Mouse (Mus musculus) forebrain, embryonic 12.5 days (tissue): ENCODE data around the gene Kctd15. TPM values are rescaled to one million over a fixed set of nuclear protein-coding genes. Genes with fewer than 3 reads are reported as not detected.

Source experiments
- ATAC-seq: fragments of 200-750 bp; cut with Nextera tagmentation; 2 replicates; pipeline ENCODE4 v1.8.0; 2017; ENCODE audit warnings: moderate TSS enrichment; ENCODE audit not compliant: low FRiP score
- H3K27ac ChIP-seq: fragments of 300-500 bp; sonication (generic); 2 replicates; pipeline ENCODE4 v1.5.1; 2016; ENCODE audit warnings: mild to moderate bottlenecking
- H3K27me3 ChIP-seq: fragments of 300-500 bp; sonication (generic); 2 replicates; pipeline ENCODE4 v1.6.1; 2016; ENCODE audit warnings: mild to moderate bottlenecking
- H3K36me3 ChIP-seq: fragments of 300-500 bp; sonication (generic); replicated peaks from 2 replicates; pipeline ENCODE4 v1.6.1; 2016; ENCODE audit warnings: mild to moderate bottlenecking
- H3K4me1 ChIP-seq: fragments of 300-500 bp; sonication (generic); 2 replicates; pipeline ENCODE4 v1.6.1; 2016
- H3K4me2 ChIP-seq: fragments of 300-500 bp; sonication (generic); 2 replicates; pipeline ENCODE4 v1.6.1; 2016; ENCODE audit warnings: mild to moderate bottlenecking, moderate library complexity
- H3K4me3 ChIP-seq: fragments of 300-500 bp; sonication (generic); replicated peaks from 2 replicates; pipeline ENCODE4 v1.5.1; 2016; ENCODE audit warnings: mild to moderate bottlenecking
- H3K9ac ChIP-seq: fragments of 300-500 bp; sonication (generic); 2 replicates; pipeline ENCODE4 v1.6.1; 2016; ENCODE audit warnings: mild to moderate bottlenecking
- H3K9me3 ChIP-seq: fragments of 300-500 bp; sonication (generic); 2 replicates; pipeline ENCODE4 v1.6.1; 2016
- WGBS: fragments of 180-500 bp; shearing (Covaris S2); methylation state at CpG from one replicate; pipeline ENCODE4 v1.1.7; 2016; 5-methylcytosine and 5-hydroxymethylcytosine counted together
- polyA plus RNA-seq: library from polyadenylated mRNA; unstranded; fragments of >200 nt; fragmentation: Nextera tagmentation; extraction: Ambion mirVana; gene quantifications from 2 replicates; pipeline ENCODE4 v1.2.1, GENCODE M21; 2016

Kctd15 gene
- polyA plus RNA-seq, 1 experiment from 2014 or later: 38.1 TPM

- Histone ChIP-seq H3K4me3 (no peak overlapping the region), H3K27ac (no peak overlapping the region), H3K4me1 (peaks cover 17% of the 10 kb centered on the region), H3K4me2 (no peak overlapping the region), H3K9me3 (no peaks in the 10 kb centered on the region), H3K36me3 (no peaks in the 10 kb centered on the region), H3K9ac (no peak overlapping the region), H3K27me3 (no peaks in the 10 kb centered on the region)
- WGBS: 78% methylated on average over 6 of the region's 6 CpGs
- ATAC-seq: no peak
These were observed 3.0 kb upstream of the Kctd15 start for GRCm38 (mm10) chr7:34659386-34660085.

GRCm38 (mm10) chr7:34655086-34655839, 1.3 kb downstream of the Kctd15 start:
- H3K36me3 ChIP-seq: peaks cover 6% of the 10 kb centered on the region
- H3K27me3 ChIP-seq: no peaks in the 10 kb centered on the region
- under 1% methylated on average over 48 of the region's 74 CpGs for WGBS
- no peaks in the 10 kb centered on the region for H3K9me3 ChIP-seq
- peak overlapping the region; percentile 99 for H3K27ac ChIP-seq
- ATAC-seq: peak; percentile 84
- peaks cover 35% of the 10 kb centered on the region for H3K4me1 ChIP-seq
- H3K9ac ChIP-seq: peak overlapping the region; percentile 88
- peak overlapping the region; percentile 81 for H3K4me3 ChIP-seq
- peak overlapping the region; percentile 75 for H3K4me2 ChIP-seq

- ATAC-seq: peak; percentile 24
These were observed 2.0 kb downstream of the Kctd15 start for GRCm38 (mm10) chr7:34654441-34655085.

GRCm38 (mm10) chr7:34653731-34654440, 2.6 kb downstream of the Kctd15 start:
- Histone ChIP-seq H3K4me2 (peak overlapping the region; percentile 75), H3K4me1 (peaks cover 45% of the 10 kb centered on the region), H3K9ac (peak overlapping the region; percentile 88), H3K9me3 (no peaks in the 10 kb centered on the region), H3K4me3 (peak overlapping the region; percentile 81), H3K27ac (peak overlapping the region; percentile 99), H3K36me3 (peaks cover 20% of the 10 kb centered on the region), H3K27me3 (no peaks in the 10 kb centered on the region)
- ATAC-seq: peak; percentile 45
- 2% methylated on average over 58 of the region's 64 CpGs for whole genome bisulfite sequencing

More at GRCm38 (mm10) chr7:34654441-34655085, 2.0 kb downstream of the Kctd15 start:
- peaks cover 38% of the 10 kb centered on the region for H3K4me1 ChIP-seq
- peak overlapping the region; percentile 99 for H3K27ac ChIP-seq
- WGBS: under 1% methylated on average over 52 of the region's 81 CpGs
- H3K4me3 ChIP-seq: peak overlapping the region; percentile 81
- peak overlapping the region; percentile 88 for H3K9ac ChIP-seq
- H3K36me3 ChIP-seq: peaks cover 13% of the 10 kb centered on the region
- H3K9me3 ChIP-seq: no peaks in the 10 kb centered on the region
- H3K4me2 ChIP-seq: peak overlapping the region; percentile 75
- H3K27me3 ChIP-seq: no peaks in the 10 kb centered on the region

GRCm38 (mm10) chr7:34652751-34653502, 3.6 kb downstream of the Kctd15 start:
- Histone ChIP-seq H3K4me2 (peak overlapping the region; percentile 75), H3K4me3 (peak overlapping the region; percentile 81), H3K36me3 (peaks cover 29% of the 10 kb centered on the region), H3K4me1 (peaks cover 50% of the 10 kb centered on the region), H3K9ac (peak overlapping the region; percentile 88), H3K27ac (peak overlapping the region; percentile 99), H3K9me3 (no peaks in the 10 kb centered on the region), H3K27me3 (no peaks in the 10 kb centered on the region)
- under 1% methylated on average over 48 of the region's 48 CpGs for WGBS
- no peak for ATAC-seq

GRCm38 (mm10) chr7:34651381-34651780, 5.2 kb downstream of the Kctd15 start:
- H3K27ac ChIP-seq: peak overlapping the region; percentile 71
- no peak for ATAC-seq
- H3K9ac ChIP-seq: peak overlapping the region; percentile 88; the same call in 1 of the 2 replicates
- no peaks in the 10 kb centered on the region for H3K27me3 ChIP-seq
- peaks cover 45% of the 10 kb centered on the region for H3K36me3 ChIP-seq
- WGBS: 39% methylated on average over 2 of the region's 2 CpGs
- H3K4me3 ChIP-seq: peak overlapping the region; percentile 81
- no peaks in the 10 kb centered on the region for H3K9me3 ChIP-seq
- H3K4me1 ChIP-seq: peaks cover 59% of the 10 kb centered on the region
- peak overlapping the region; percentile 75 for H3K4me2 ChIP-seq

GRCm38 (mm10) chr7:34647052-34647451, 9.5 kb downstream of the Kctd15 start:
- Histone ChIP-seq H3K4me1 (peaks cover 52% of the 10 kb centered on the region), H3K36me3 (peaks cover 86% of the 10 kb centered on the region), H3K27ac (no peak overlapping the region), H3K9ac (no peak overlapping the region), H3K4me2 (no peak overlapping the region), H3K9me3 (no peaks in the 10 kb centered on the region), H3K4me3 (no peak overlapping the region), H3K27me3 (no peaks in the 10 kb centered on the region)
- WGBS: 78% methylated on average over 9 of the region's 9 CpGs
- ATAC-seq: no peak

GRCm38 (mm10) chr7:34646144-34646795, 10.3 kb downstream of the Kctd15 start:
- Histone ChIP-seq H3K27ac (no peak overlapping the region), H3K27me3 (no peaks in the 10 kb centered on the region), H3K9me3 (no peaks in the 10 kb centered on the region), H3K4me3 (no peak overlapping the region), H3K4me2 (no peak overlapping the region), H3K4me1 (peaks cover 44% of the 10 kb centered on the region), H3K36me3 (peaks cover 92% of the 10 kb centered on the region), H3K9ac (no peak overlapping the region)
- ATAC-seq: no peak
- 91% methylated on average over 12 of the region's 12 CpGs for WGBS

GRCm38 (mm10) chr7:34645623-34646022, 10.9 kb downstream of the Kctd15 start:
- Histone ChIP-seq H3K9ac (no peak overlapping the region), H3K4me1 (peaks cover 38% of the 10 kb centered on the region), H3K27ac (no peak overlapping the region), H3K9me3 (no peaks in the 10 kb centered on the region), H3K4me2 (no peak overlapping the region), H3K36me3 (peaks cover 97% of the 10 kb centered on the region), H3K27me3 (no peaks in the 10 kb centered on the region), H3K4me3 (no peak overlapping the region)
- ATAC-seq: no peak
- 95% methylated on average over 2 of the region's 2 CpGs for WGBS

GRCm38 (mm10) chr7:34644591-34644990, 11.9 kb downstream of the Kctd15 start:
- Histone ChIP-seq H3K27me3 (no peaks in the 10 kb centered on the region), H3K4me3 (no peak overlapping the region), H3K36me3 (peaks cover 97% of the 10 kb centered on the region), H3K4me1 (peaks cover 31% of the 10 kb centered on the region), H3K4me2 (no peak overlapping the region), H3K27ac (no peak overlapping the region), H3K9ac (no peak overlapping the region), H3K9me3 (no peaks in the 10 kb centered on the region)
- ATAC-seq: no peak
- 83% methylated on average over 18 of the region's 18 CpGs for WGBS

GRCm38 (mm10) chr7:34643329-34643728, 13.2 kb downstream of the Kctd15 start:
- 75% methylated on average over 6 of the region's 6 CpGs for WGBS
- Histone ChIP-seq H3K36me3 (peaks cover 97% of the 10 kb centered on the region), H3K27me3 (no peaks in the 10 kb centered on the region), H3K4me3 (no peak overlapping the region), H3K9ac (no peak overlapping the region), H3K9me3 (no peaks in the 10 kb centered on the region), H3K4me2 (no peak overlapping the region), H3K27ac (0 out of 2 replicates have a peak overlapping the region, but pooled peaks have one; percentile 1), H3K4me1 (peaks cover 21% of the 10 kb centered on the region)
- ATAC-seq: no peak
